Mouse (Mus musculus): ENCODE results near the gene Slc39a13. TPM values are rescaled to one million over a fixed set of nuclear protein-coding genes. Genes with fewer than 3 reads are reported as not detected.

Gene Slc39a13
- polyA plus RNA-seq, 1 experiment from 2014 or later: 21.9 TPM

DNA sequence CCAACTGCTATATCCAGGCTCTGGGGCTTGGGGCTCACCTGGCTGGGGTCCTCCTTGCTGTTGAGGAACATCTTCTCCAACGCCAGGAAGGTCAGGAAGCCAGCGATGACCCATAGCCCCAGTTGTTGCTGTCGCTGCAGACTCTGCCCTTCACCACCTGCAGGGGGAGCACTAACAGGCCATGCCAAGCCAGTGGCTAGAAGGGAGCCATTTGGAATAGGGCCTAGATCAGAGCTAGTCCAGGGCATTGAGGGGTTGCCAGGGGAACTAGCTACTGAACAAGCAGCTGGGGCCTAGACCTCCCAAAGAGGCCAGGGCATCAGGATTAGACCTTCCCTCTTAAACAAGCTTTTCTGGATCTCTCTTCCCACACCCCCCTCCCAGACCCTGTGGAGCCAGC lies 4.7 kb downstream of the Slc39a13 start:
- Histone ChIP-seq H3K4me3 (ENCODE audit: low read depth, low read length) (no peak overlapping the region), H3K27me3 (ENCODE audit: control insufficient read depth, insufficient read depth, low read length) (no peaks in the 10 kb centered on the region), H3K4me1 (ENCODE audit: control insufficient read depth, insufficient read depth, low read length) (peaks cover 9% of the 10 kb centered on the region), H3K36me3 (ENCODE audit: control insufficient read depth, insufficient read depth, low read length) (peaks cover 19% of the 10 kb centered on the region), H3K27ac (ENCODE audit: low read depth, low read length) (no peak overlapping the region), H3K9me3 (ENCODE audit: control insufficient read depth, low read length) (no peaks in the 10 kb centered on the region), H3K9ac (ENCODE audit: low read length) (no peak overlapping the region), H3K4me2 (ENCODE audit: low read depth) (no peak overlapping the region)
- WGBS: 57% methylated on average over 3 of the region's 3 CpGs
- ATAC-seq (ENCODE audit: insufficient read depth, low FRiP score, low TSS enrichment) (no peak), DNase-seq (ENCODE audit: low spot score) (no peak)

DNA sequence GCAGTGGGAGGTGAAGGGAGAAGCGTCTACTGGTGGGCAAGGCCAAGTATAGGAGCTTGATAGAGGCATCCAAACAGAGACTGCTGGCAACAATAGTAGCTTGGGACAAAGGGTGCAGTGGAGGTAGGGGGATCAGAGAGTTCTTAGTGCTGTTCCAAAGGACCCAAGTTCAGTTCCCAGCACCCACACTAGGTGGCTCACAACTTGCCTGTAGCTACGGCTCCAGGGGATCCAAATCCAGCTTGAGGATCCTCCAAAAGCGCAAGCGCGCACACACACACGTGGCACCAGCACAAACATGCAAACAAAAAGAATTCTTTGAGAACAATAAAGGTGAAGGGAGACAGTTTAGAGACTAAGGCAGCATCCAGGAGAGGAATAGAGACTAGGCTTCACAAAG lies 6.0 kb downstream of the Slc39a13 start:
- peaks cover 6% of the 10 kb centered on the region for H3K4me1 ChIP-seq (ENCODE audit: control insufficient read depth, insufficient read depth, low read length)
- H3K4me2 ChIP-seq (ENCODE audit: low read depth): no peak overlapping the region
- H3K27me3 ChIP-seq (ENCODE audit: control insufficient read depth, insufficient read depth, low read length): no peaks in the 10 kb centered on the region
- 84% methylated on average over 6 of the region's 6 CpGs for WGBS
- no peaks in the 10 kb centered on the region for H3K9me3 ChIP-seq (ENCODE audit: control insufficient read depth, low read length)
- ATAC-seq (ENCODE audit: insufficient read depth, low FRiP score, low TSS enrichment) (no peak), DNase-seq (ENCODE audit: low spot score) (no peak)
- no peak overlapping the region for H3K4me3 ChIP-seq (ENCODE audit: low read depth, low read length)
- H3K27ac ChIP-seq (ENCODE audit: low read depth, low read length): no peak overlapping the region
- H3K9ac ChIP-seq (ENCODE audit: low read length): no peak overlapping the region
- H3K36me3 ChIP-seq (ENCODE audit: control insufficient read depth, insufficient read depth, low read length): peaks cover 19% of the 10 kb centered on the region

DNA sequence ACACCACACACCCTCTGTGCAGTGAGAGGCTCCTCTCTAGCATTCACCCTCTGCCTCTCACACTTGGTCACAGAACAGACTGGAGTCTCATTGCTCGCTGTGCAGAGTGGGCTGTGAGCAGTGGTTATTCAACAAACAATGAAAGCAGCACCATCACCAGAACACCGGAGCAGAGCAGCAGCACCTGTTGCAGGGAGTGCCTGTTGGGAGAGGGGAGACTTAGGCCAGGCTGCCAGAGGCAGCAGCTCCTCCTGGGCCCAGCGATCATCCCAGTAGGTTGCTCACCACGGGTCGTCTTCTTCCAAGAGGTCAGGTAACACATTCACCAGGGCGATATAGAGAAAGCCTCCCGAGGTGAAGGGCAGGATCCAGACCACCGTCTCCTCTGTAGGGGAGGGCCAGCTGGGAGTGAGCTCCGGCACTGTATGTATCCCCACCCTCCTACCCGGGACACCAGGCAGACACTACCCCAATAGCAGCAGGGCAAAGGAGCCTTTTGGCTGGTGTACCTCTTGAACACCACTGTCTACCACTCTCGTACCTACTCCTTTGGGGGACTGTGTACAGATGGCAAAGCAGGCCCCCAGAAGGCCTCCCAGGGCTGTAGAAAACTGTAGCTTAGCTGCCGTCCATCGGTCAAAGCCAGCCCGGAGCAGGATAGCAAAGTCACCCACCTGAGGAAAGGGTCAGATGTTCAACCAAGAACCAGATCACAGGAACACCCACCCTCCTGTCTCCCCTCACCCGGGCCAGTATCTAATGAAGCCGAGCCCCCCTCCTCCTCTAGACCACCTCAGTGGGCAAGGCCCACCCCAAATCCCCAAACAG lies 7.2 kb downstream of the Slc39a13 start:
- Histone ChIP-seq H3K9ac (ENCODE audit: low read length) (no peak overlapping the region), H3K4me1 (ENCODE audit: control insufficient read depth, insufficient read depth, low read length) (no peaks in the 10 kb centered on the region), H3K36me3 (ENCODE audit: control insufficient read depth, insufficient read depth, low read length) (peaks cover 26% of the 10 kb centered on the region), H3K27ac (ENCODE audit: low read depth, low read length) (no peak overlapping the region), H3K4me3 (ENCODE audit: low read depth, low read length) (no peak overlapping the region), H3K4me2 (ENCODE audit: low read depth) (no peak overlapping the region), H3K9me3 (ENCODE audit: control insufficient read depth, low read length) (no peaks in the 10 kb centered on the region), H3K27me3 (ENCODE audit: control insufficient read depth, insufficient read depth, low read length) (no peaks in the 10 kb centered on the region)
- WGBS: 95% methylated on average over 16 of the region's 16 CpGs
- DNase-seq (ENCODE audit: low spot score) (no peak), ATAC-seq (ENCODE audit: insufficient read depth, low FRiP score, low TSS enrichment) (no peak)

DNA sequence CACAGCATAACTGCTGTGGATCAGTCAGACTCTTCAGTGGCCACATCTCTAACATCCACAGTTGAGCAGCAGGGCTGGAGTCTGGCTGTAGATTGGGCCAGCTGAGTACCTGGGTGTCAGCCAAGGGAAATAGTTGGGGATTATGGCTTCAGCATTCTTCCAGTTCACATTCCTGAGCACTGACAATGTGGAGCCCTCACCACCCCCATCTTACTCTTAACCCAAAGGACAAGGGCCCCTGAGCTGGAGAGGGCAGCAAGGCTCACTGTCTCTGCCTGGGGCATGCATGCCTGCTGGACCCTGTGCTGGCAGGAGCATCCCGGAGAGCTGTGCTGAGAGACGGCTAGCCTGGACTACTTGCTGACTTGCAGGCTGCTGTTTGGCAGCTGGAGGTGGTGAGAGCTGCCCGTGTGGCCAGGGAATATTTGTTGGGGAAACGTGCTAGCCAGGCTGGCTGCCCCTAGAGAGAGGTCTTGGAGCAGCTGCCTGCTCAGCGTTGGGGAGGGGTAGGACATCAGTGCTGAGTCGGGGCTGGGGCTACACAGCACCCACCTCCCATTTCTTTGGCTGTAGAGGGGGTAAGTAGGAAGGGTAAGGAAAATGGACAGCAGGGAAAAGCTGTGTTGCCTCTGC lies 8.3 kb downstream of the Slc39a13 start:
- H3K27ac ChIP-seq (ENCODE audit: low read depth, low read length): no peak overlapping the region
- H3K36me3 ChIP-seq (ENCODE audit: control insufficient read depth, insufficient read depth, low read length): peaks cover 29% of the 10 kb centered on the region
- no peaks in the 10 kb centered on the region for H3K27me3 ChIP-seq (ENCODE audit: control insufficient read depth, insufficient read depth, low read length)
- no peaks in the 10 kb centered on the region for H3K9me3 ChIP-seq (ENCODE audit: control insufficient read depth, low read length)
- WGBS: 86% methylated on average over 6 of the region's 6 CpGs
- no peak for DNase-seq (ENCODE audit: low spot score)
- H3K9ac ChIP-seq (ENCODE audit: low read length): no peak overlapping the region
- no peaks in the 10 kb centered on the region for H3K4me1 ChIP-seq (ENCODE audit: control insufficient read depth, insufficient read depth, low read length)
- no peak for ATAC-seq (ENCODE audit: insufficient read depth, low FRiP score, low TSS enrichment)
- no peak overlapping the region for H3K4me2 ChIP-seq (ENCODE audit: low read depth)
- H3K4me3 ChIP-seq (ENCODE audit: low read depth, low read length): no peak overlapping the region

DNA sequence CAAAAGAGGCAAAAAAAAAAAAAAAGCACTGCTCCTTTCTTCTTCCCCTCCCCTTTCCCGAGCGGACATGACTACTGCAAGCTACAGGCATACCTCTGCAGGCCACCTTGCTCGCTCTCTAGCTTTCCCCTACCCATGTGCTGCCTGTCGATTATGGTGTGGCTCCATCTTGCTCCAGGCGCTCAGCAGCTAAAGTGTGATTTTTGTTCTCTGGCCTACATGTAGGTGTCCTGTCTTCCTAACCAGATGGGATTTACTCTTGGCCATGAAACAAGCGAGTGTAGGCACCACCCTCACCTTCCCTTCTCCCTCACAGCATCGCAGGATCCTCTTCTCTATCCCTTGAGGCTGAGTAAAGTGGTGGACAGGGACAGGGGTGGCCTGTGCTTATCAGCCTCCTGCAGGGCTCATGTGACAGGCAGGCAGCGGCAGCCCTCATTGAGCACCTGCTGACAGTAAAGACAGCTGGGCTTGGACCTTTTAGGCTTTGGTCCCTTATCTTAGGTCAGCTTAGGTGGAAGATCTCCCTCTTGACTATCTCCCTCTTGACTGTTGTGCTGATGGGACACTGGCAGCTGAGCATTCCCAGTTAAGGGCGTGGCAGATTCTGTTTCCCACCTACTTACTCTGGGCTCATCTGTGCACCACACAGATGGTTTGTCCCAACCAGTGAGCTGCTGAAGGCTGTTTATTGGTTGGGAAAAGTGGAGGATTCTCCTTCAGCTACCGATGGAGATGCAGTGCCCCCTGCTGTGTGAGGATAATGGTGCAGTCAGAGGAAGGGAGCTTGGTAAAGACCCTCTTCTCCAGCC lies 9.5 kb downstream of the Slc39a13 start:
- WGBS: 82% methylated on average over 10 of the region's 10 CpGs
- H3K4me2 ChIP-seq (ENCODE audit: low read depth): no peak overlapping the region
- H3K27ac ChIP-seq (ENCODE audit: low read depth, low read length): no peak overlapping the region
- H3K27me3 ChIP-seq (ENCODE audit: control insufficient read depth, insufficient read depth, low read length): no peaks in the 10 kb centered on the region
- no peak overlapping the region for H3K4me3 ChIP-seq (ENCODE audit: low read depth, low read length)
- peak; percentile 70 for DNase-seq (ENCODE audit: low spot score)
- no peaks in the 10 kb centered on the region for H3K4me1 ChIP-seq (ENCODE audit: control insufficient read depth, insufficient read depth, low read length)
- H3K9ac ChIP-seq (ENCODE audit: low read length): no peak overlapping the region
- peaks cover 37% of the 10 kb centered on the region for H3K36me3 ChIP-seq (ENCODE audit: control insufficient read depth, insufficient read depth, low read length)
- no peaks in the 10 kb centered on the region for H3K9me3 ChIP-seq (ENCODE audit: control insufficient read depth, low read length)
- peak; percentile 40; the same call in 1 of the 2 replicates for ATAC-seq (ENCODE audit: insufficient read depth, low FRiP score, low TSS enrichment)

DNA sequence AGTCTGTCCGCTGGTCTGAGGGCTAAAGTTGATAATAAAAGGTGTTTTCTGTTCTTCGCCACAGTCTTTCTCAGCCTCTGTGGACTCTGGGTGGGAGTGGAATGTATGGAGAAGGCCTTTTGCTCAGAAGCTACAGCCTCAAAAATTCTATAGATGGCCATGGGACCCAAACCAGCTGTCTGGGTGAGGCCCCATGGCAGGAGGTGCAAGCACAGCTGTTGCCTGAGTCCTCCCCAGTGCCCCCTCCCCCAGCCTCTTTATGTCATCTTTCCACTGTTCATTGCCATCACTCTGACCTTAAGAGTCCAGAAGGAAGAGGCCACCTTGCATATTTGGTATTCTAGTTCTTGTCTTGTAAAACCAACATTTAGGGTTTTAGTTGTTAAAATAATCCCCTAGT lies 10.8 kb downstream of the Slc39a13 start:
- H3K9me3 ChIP-seq (ENCODE audit: control insufficient read depth, low read length): no peaks in the 10 kb centered on the region
- 96% methylated on average over 2 of the region's 2 CpGs for WGBS
- no peak overlapping the region for H3K4me2 ChIP-seq (ENCODE audit: low read depth)
- H3K27ac ChIP-seq (ENCODE audit: low read depth, low read length): no peak overlapping the region
- no peak overlapping the region for H3K4me3 ChIP-seq (ENCODE audit: low read depth, low read length)
- peaks cover 7% of the 10 kb centered on the region for H3K4me1 ChIP-seq (ENCODE audit: control insufficient read depth, insufficient read depth, low read length)
- no peaks in the 10 kb centered on the region for H3K27me3 ChIP-seq (ENCODE audit: control insufficient read depth, insufficient read depth, low read length)
- ATAC-seq (ENCODE audit: insufficient read depth, low FRiP score, low TSS enrichment): no peak
- H3K9ac ChIP-seq (ENCODE audit: low read length): no peak overlapping the region
- H3K36me3 ChIP-seq (ENCODE audit: control insufficient read depth, insufficient read depth, low read length): peaks cover 37% of the 10 kb centered on the region
- no peak for DNase-seq (ENCODE audit: low spot score)

DNA sequence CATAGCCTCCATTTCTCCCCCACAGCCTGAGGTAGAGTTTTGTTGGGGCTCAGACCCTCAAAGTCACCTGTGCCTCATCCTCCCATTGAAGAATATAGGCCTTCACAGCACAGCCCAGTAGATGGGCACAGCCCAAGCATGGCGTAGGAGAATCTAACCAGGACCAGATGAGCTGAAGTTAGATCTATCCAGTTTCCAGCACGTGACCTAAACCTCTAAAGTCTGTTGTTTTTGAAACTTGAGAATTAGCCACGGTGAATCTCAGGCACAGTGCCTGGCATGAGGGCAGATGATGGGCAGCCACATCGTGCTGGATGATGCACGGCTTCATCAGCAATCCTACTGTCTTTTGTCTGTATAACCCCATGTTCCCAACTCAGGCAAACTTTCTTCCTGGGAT lies 11.8 kb downstream of the Slc39a13 start:
- no peaks in the 10 kb centered on the region for H3K9me3 ChIP-seq (ENCODE audit: control insufficient read depth, low read length)
- H3K4me1 ChIP-seq (ENCODE audit: control insufficient read depth, insufficient read depth, low read length): peaks cover 7% of the 10 kb centered on the region
- 84% methylated on average over 5 of the region's 5 CpGs for WGBS
- no peak for DNase-seq (ENCODE audit: low spot score)
- no peaks in the 10 kb centered on the region for H3K27me3 ChIP-seq (ENCODE audit: control insufficient read depth, insufficient read depth, low read length)
- H3K27ac ChIP-seq (ENCODE audit: low read depth, low read length): no peak overlapping the region
- no peak for ATAC-seq (ENCODE audit: insufficient read depth, low FRiP score, low TSS enrichment)
- no peak overlapping the region for H3K9ac ChIP-seq (ENCODE audit: low read length)
- no peak overlapping the region for H3K4me2 ChIP-seq (ENCODE audit: low read depth)
- peaks cover 33% of the 10 kb centered on the region for H3K36me3 ChIP-seq (ENCODE audit: control insufficient read depth, insufficient read depth, low read length)
- H3K4me3 ChIP-seq (ENCODE audit: low read depth, low read length): no peak overlapping the region

DNA sequence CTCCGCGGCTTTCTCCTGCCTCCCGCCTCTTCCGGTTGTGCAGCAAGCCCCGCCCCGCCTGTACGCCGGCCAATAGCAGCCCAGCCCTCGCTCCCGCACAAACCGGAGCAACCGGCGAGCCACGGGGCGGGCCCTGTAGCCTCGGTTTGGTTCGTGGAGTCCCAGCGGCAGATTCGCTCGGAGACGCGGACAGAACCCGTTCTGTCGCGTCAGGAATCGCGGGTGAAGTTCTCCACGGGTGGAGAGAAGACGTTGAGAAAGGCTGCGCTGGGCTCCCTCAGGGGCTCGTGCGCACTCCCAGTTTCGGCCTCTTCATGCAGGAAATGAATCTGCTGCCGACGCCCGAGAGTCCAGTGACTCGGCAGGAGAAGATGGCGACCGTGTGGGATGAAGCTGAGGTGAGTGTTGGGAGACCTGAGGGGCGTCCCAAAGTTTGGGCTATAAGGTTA lies 16.3 kb downstream of the Slc39a13 start, which contains the start of gene Psmc3:
TSS of gene Psmc3 (plus strand) at position 76 of the 449 bp plus-strand sequence.
- under 1% methylated on average over 40 of the region's 40 CpGs for WGBS
- Histone ChIP-seq H3K4me1 (ENCODE audit: control insufficient read depth, insufficient read depth, low read length) (peaks cover 7% of the 10 kb centered on the region), H3K9me3 (ENCODE audit: control insufficient read depth, low read length) (no peaks in the 10 kb centered on the region), H3K9ac (ENCODE audit: low read length) (peak within 1 kb of the TSS; percentile 84), H3K36me3 (ENCODE audit: control insufficient read depth, insufficient read depth, low read length) (peaks cover 16% of the 10 kb centered on the region), H3K27me3 (ENCODE audit: control insufficient read depth, insufficient read depth, low read length) (no peaks in the 10 kb centered on the region), H3K4me2 (ENCODE audit: low read depth) (peak within 1 kb of the TSS; percentile 89), H3K27ac (ENCODE audit: low read depth, low read length) (0 out of 2 replicates have a peak within 1 kb of the TSS, but pooled peaks have one; percentile 49), H3K4me3 (ENCODE audit: low read depth, low read length) (peak within 1 kb of the TSS; percentile 75)
- DNase-seq (ENCODE audit: low spot score) (peak; percentile 96), ATAC-seq (ENCODE audit: insufficient read depth, low FRiP score, low TSS enrichment) (peak; percentile 96)

All from neural tube, embryonic 11.5 days (tissue).